Mouse (Mus musculus) embryonic facial prominence, embryonic 13.5 days (tissue): ENCODE results near the gene Ddi1. TPM values are rescaled to one million over a fixed set of nuclear protein-coding genes. Genes with fewer than 3 reads are reported as not detected.
"Not testable (repeated sequence)": the region's sequence is repeated elsewhere in the genome, so short reads cannot be mapped to it uniquely, and the experiment has no call there.

Source experiments
- ATAC-seq: fragments of 200-750 bp; cut with Nextera tagmentation; 2 replicates; pipeline ENCODE4 v1.8.0; 2017; ENCODE audit warnings: low read depth; ENCODE audit not compliant: insufficient number of reproducible peaks, insufficient read depth, low FRiP score, low TSS enrichment
- H3K27ac ChIP-seq: fragments of 300-500 bp; sonication (generic); 2 replicates; pipeline ENCODE4 v1.5.1; 2015; ENCODE audit warnings: moderate library complexity, mild to moderate bottlenecking, inconsistent platforms
- H3K27me3 ChIP-seq: fragments of 300-500 bp; sonication (generic); 2 replicates; pipeline ENCODE4 v1.6.1; 2015; ENCODE audit warnings: mild to moderate bottlenecking, inconsistent platforms
- H3K36me3 ChIP-seq: fragments of 300-500 bp; sonication (generic); 2 replicates; pipeline ENCODE4 v1.6.1; 2015; ENCODE audit warnings: mild to moderate bottlenecking, inconsistent platforms
- H3K4me1 ChIP-seq: fragments of 300-500 bp; sonication (generic); 2 replicates; pipeline ENCODE4 v1.6.1; 2015; ENCODE audit warnings: inconsistent platforms
- H3K4me2 ChIP-seq: fragments of 300-500 bp; sonication (generic); 2 replicates; pipeline ENCODE4 v1.6.1; 2015; ENCODE audit warnings: moderate library complexity, mild to moderate bottlenecking, inconsistent platforms
- H3K4me3 ChIP-seq: fragments of 300-500 bp; sonication (generic); 2 replicates; pipeline ENCODE4 v1.5.1; 2015; ENCODE audit warnings: mild to moderate bottlenecking, inconsistent platforms
- H3K9ac ChIP-seq: fragments of 300-500 bp; sonication (generic); 2 replicates; pipeline ENCODE4 v1.6.1; 2015; ENCODE audit warnings: mild to moderate bottlenecking, inconsistent platforms
- H3K9me3 ChIP-seq: fragments of 300-500 bp; sonication (generic); 2 replicates; pipeline ENCODE4 v1.6.1; 2016; ENCODE audit warnings: inconsistent platforms
- WGBS: fragments of 180-500 bp; shearing (Covaris S2); methylation state at CpG from one replicate; pipeline ENCODE4 v1.1.7; 2015; ENCODE audit warnings: mixed read lengths; 5-methylcytosine and 5-hydroxymethylcytosine counted together
- polyA plus RNA-seq: library from polyadenylated mRNA; unstranded; fragments of >200 nt; fragmentation: Nextera tagmentation; extraction: Ambion mirVana; gene quantifications from 2 replicates; pipeline ENCODE4 v1.2.1, GENCODE M21; 2015

Gene Ddi1
- polyA plus RNA-seq, 1 experiment from 2014 or later, result 0.06 TPM

DNA sequence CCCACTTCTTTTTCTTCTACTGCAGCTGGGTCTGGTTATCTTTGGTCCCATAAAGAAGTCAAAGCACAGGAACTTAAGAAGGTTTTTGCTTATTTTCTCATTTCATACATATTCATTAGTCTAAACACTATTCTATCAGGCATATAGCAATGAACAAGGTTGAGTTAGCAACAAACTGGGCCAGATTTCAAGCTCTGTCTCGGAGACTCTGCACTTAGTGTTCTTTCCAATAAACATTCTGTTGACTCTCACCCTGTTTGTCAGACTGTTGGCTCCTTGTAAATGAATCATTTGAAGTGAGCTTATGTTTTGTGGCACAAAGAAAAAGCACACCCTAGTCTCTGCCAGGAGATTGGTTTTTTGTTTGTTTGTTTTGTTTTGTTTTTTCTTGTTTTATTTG lies 19.3 kb downstream of the Ddi1 start:
- H3K27me3 ChIP-seq, result no peaks in the 10 kb centered on the region
- no peaks in the 10 kb centered on the region for H3K9me3 ChIP-seq
- no peak for ATAC-seq
- H3K4me1 ChIP-seq, result no peaks in the 10 kb centered on the region
- H3K27ac ChIP-seq, result no peak overlapping the region
- 55% methylated on average over 1 of the region's 1 CpGs for WGBS
- no peak overlapping the region for H3K4me2 ChIP-seq
- H3K9ac ChIP-seq, result no peak overlapping the region
- H3K4me3 ChIP-seq, result no peak overlapping the region
- no peaks in the 10 kb centered on the region for H3K36me3 ChIP-seq

DNA sequence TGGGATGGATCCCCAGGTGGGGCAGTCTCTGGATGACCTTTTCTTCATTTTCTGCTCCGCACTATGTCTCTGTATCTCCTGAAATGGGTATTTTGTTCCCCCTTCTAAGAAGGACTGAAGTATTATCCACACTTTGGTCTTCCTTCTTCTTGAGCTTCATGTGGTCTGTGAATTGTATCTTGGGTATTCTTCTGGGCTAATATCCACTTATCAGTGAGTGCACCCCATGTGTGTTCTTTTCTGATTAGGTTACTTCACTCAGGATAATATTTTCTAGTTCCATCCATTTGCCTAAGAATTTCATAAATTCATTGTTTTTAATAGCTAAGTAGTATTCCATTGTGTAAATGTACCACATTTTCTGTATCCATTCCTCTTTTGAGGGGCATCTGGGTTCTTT lies 33.7 kb downstream of the Ddi1 start:
- H3K27me3 ChIP-seq, H3K36me3 ChIP-seq, H3K27ac ChIP-seq, ATAC-seq, H3K4me2 ChIP-seq, H3K4me3 ChIP-seq, H3K9me3 ChIP-seq, H3K4me1 ChIP-seq, H3K9ac ChIP-seq: not testable (repeated sequence)
- WGBS, result 79% methylated on average over 1 of the region's 1 CpGs

GRCm38 (mm10) chr9:6217505-6217904 lies 52.1 kb downstream of the Ddi1 start:
- H3K27me3 ChIP-seq, result no peaks in the 10 kb centered on the region
- no peak for ATAC-seq
- no peaks in the 10 kb centered on the region for H3K36me3 ChIP-seq
- H3K4me1 ChIP-seq, result no peaks in the 10 kb centered on the region
- WGBS, result 67% methylated on average over 1 of the region's 1 CpGs
- H3K9me3 ChIP-seq, result no peaks in the 10 kb centered on the region
- H3K9ac ChIP-seq, result no peak overlapping the region
- no peak overlapping the region for H3K4me3 ChIP-seq
- no peak overlapping the region for H3K27ac ChIP-seq
- H3K4me2 ChIP-seq, result no peak overlapping the region

DNA sequence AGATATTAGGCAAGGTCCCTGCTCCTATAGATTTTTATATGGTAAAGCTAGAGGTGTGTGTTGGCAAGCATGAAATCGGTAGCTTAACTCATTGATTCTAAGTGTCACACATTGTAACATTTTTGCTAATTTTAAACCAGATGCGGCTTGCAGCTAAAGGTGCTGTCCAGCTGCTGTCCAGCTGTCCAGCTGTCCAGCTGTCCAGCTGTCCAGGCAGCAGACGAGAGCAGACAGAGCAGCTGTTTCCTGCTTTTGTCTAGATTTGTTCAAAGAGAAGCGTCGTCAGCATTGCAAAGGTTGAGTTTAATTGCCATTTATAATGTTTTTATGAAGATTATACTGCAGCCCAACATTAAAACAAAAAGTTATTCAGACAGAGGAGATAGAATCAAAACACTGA lies 56.8 kb downstream of the Ddi1 start:
- Histone ChIP-seq H3K9ac (no peak overlapping the region), H3K9me3 (no peaks in the 10 kb centered on the region), H3K27ac (no peak overlapping the region), H3K36me3 (no peaks in the 10 kb centered on the region), H3K4me2 (no peak overlapping the region), H3K27me3 (no peaks in the 10 kb centered on the region), H3K4me3 (no peak overlapping the region), H3K4me1 (no peaks in the 10 kb centered on the region)
- no peak for ATAC-seq
- 65% methylated on average over 5 of the region's 5 CpGs for WGBS

Other genes starting within 250 kb of the Ddi1 start
- 6.3 and 7.1 TPM in 2 replicates for gene Pdgfd, start 101.3 kb downstream of the Ddi1 start, polyA plus RNA-seq